Mouse (Mus musculus) lung, postnatal 0 days (tissue): ENCODE results near the gene Trmt5. TPM values are rescaled to one million over a fixed set of nuclear protein-coding genes. Genes with fewer than 3 reads are reported as not detected.

ENCODE experiments used
- ATAC-seq: fragments of 200-750 bp; cut with Nextera tagmentation; 2 replicates; pipeline ENCODE4 v1.8.0; 2017; ENCODE audit warnings: moderate library complexity
- DNase-seq: peaks from one replicate; pipeline ENCODE4 v3.0.0-alpha.2; 2016; ENCODE audit warnings: low spot score
- H3K27ac ChIP-seq: fragments of 300-500 bp; sonication (generic); 2 replicates; pipeline ENCODE4 v1.5.1; 2014; ENCODE audit warnings: antibody characterized with exemption, mild to moderate bottlenecking, low read length, mixed read lengths
- H3K27me3 ChIP-seq: fragments of 300-500 bp; sonication (generic); replicated peaks from 2 replicates; pipeline ENCODE4 v1.6.1; 2014; ENCODE audit warnings: low read length, mixed read lengths; ENCODE audit not compliant: insufficient read depth
- H3K36me3 ChIP-seq: fragments of 300-500 bp; sonication (generic); 2 replicates; pipeline ENCODE4 v1.6.1; 2014; ENCODE audit warnings: low read length, mixed read lengths; ENCODE audit not compliant: insufficient read depth
- H3K4me1 ChIP-seq: fragments of 300-500 bp; sonication (generic); 2 replicates; pipeline ENCODE4 v1.6.1; 2014; ENCODE audit warnings: antibody characterized with exemption, low read depth, low read length, mixed read lengths; ENCODE audit not compliant: insufficient read depth
- H3K4me2 ChIP-seq: fragments of 300-500 bp; sonication (generic); replicated peaks from 2 replicates; pipeline ENCODE4 v1.6.1; 2014; ENCODE audit warnings: low read depth, mild to moderate bottlenecking, low read length, moderate library complexity, mixed read lengths
- H3K4me3 ChIP-seq: fragments of 300-500 bp; sonication (generic); 2 replicates; pipeline ENCODE4 v1.5.1; 2014; ENCODE audit warnings: low read depth, low read length
- H3K9ac ChIP-seq: fragments of 300-500 bp; sonication (generic); replicated peaks from 2 replicates; pipeline ENCODE4 v1.6.1; 2014; ENCODE audit warnings: low read depth, mild to moderate bottlenecking
- H3K9me3 ChIP-seq: fragments of 300-500 bp; sonication (generic); 2 replicates; pipeline ENCODE4 v1.6.1; 2016; ENCODE audit warnings: low read length, mixed read lengths
- CTCF ChIP-seq: IDR thresholded peaks from 2 replicates; pipeline ENCODE4 v1.5.1; 2016; ENCODE audit warnings: antibody characterized with exemption, mild to moderate bottlenecking
- EP300 ChIP-seq: IDR thresholded peaks from 2 replicates; pipeline ENCODE4 v1.6.1; 2016; ENCODE audit warnings: antibody characterized with exemption, mild to moderate bottlenecking, control low read depth
- WGBS: fragments of 180-500 bp; shearing (Covaris S2); extraction: QIAGEN DNeasy Blood & Tissue Kit; methylation state at CpG from one replicate; pipeline ENCODE4 v1.1.7; 2014; 5-methylcytosine and 5-hydroxymethylcytosine counted together
- polyA plus RNA-seq: library from polyadenylated mRNA; unstranded; fragments of >200 nt; fragmentation: Nextera tagmentation; extraction: Ambion mirVana; gene quantifications from 2 replicates; pipeline ENCODE4 v1.2.1, GENCODE M21; 2015

Trmt5 gene
- polyA plus RNA-seq = 7.7 and 9.0 TPM in 2 replicates

GRCm38 (mm10) chr12:73286287-73287092 is at the start of gene Trmt5, which contains the start of gene Slc38a6:
Gene Trmt5 (minus strand): TSS chr12:73286710.
Gene Slc38a6 (plus strand): TSS chr12:73286779.
- Histone ChIP-seq H3K4me3 (peak within 1 kb of the TSS; percentile 59), H3K9me3 (no peaks in the 10 kb centered on the region), H3K9ac (peak within 1 kb of the TSS; percentile 64), H3K27ac (peak within 1 kb of the TSS; percentile 83), H3K4me1 (peaks cover 6% of the 10 kb centered on the region; the same call in 1 of the 2 replicates), H3K4me2 (peak within 1 kb of the TSS; percentile 90), H3K27me3 (no peaks in the 10 kb centered on the region), H3K36me3 (0 out of 2 replicates have a peak, but pooled peaks cover under 1% of the 10 kb centered on the region)
- TF ChIP-seq EP300 = peak; percentile 5; the same call in 1 of the 2 replicates
- peak; percentile 20 for TF ChIP-seq CTCF
- DNase-seq (peak; percentile 97), ATAC-seq (peak; percentile 95)
- WGBS = 2% methylated on average over 53 of the region's 53 CpGs

DNA sequence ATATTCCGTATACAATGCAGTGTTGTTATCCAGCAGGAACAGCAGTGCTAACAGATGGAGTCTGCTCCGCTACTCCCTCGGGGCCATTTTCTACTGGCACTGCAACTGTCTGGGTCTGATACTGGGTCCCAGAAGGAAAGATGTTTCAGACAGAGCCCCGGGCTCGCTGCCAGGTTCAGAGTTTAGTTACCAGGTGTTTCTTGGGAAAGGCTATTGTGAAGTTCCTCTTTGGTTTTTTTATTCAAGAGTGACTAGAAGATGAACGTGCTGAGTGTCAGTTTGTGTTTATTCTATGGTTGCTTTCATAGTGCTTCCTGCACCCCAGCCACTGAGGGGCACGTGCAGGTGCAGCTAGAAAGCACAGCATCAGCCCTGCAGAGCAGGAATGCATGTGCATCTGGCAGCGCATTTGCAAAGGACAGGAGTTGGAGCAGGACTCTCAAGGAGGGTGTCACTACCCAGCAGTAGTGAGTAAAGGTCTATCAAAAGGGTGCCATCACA is 47.6 kb upstream of the Trmt5 start:
- H3K4me1 ChIP-seq = no peaks in the 10 kb centered on the region
- TF ChIP-seq CTCF (no peak), EP300 (no peak)
- 42% methylated on average over 8 of the region's 8 CpGs for WGBS
- H3K4me2 ChIP-seq = no peak overlapping the region
- H3K9me3 ChIP-seq = no peaks in the 10 kb centered on the region
- ATAC-seq (no peak), DNase-seq (no peak)
- no peaks in the 10 kb centered on the region for H3K36me3 ChIP-seq
- no peak overlapping the region for H3K27ac ChIP-seq
- H3K9ac ChIP-seq = no peak overlapping the region
- H3K27me3 ChIP-seq = no peaks in the 10 kb centered on the region
- H3K4me3 ChIP-seq = no peak overlapping the region

GRCm38 (mm10) chr12:73332701-73333100 is 46.2 kb upstream of the Trmt5 start:
- Histone ChIP-seq H3K9ac (no peak overlapping the region), H3K27ac (no peak overlapping the region), H3K9me3 (no peaks in the 10 kb centered on the region), H3K36me3 (no peaks in the 10 kb centered on the region), H3K4me1 (no peaks in the 10 kb centered on the region), H3K27me3 (no peaks in the 10 kb centered on the region), H3K4me3 (no peak overlapping the region), H3K4me2 (no peak overlapping the region)
- WGBS = 88% methylated on average over 4 of the region's 4 CpGs
- ATAC-seq = no peak
- no peak for DNase-seq
- TF ChIP-seq CTCF (no peak), EP300 (no peak)

DNA sequence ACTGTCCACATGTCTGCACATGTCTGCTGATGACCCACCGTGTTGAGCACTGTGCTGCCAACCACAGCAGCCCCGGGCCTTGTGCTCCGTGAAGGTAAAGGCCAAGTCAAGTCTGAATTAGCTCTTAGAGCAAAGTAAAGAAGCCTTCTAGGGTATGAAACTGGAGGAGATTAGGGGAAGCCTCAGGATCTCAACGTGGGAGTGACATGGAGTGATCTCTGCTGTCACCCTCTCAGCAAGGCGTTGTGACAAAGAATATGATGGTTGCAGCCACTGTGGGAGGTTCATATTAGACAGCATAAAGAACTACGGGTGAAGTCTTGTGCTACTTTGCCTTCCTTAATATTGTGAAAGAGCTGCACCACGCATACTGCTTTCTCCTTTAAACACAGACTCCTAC is 43.7 kb upstream of the Trmt5 start:
- no peak overlapping the region for H3K4me2 ChIP-seq
- 73% methylated on average over 7 of the region's 7 CpGs for WGBS
- no peak overlapping the region for H3K27ac ChIP-seq
- ATAC-seq (no peak), DNase-seq (no peak)
- no peaks in the 10 kb centered on the region for H3K4me1 ChIP-seq
- no peaks in the 10 kb centered on the region for H3K36me3 ChIP-seq
- H3K27me3 ChIP-seq = no peaks in the 10 kb centered on the region
- no peaks in the 10 kb centered on the region for H3K9me3 ChIP-seq
- no peak for TF ChIP-seq CTCF
- no peak for TF ChIP-seq EP300
- H3K4me3 ChIP-seq = no peak overlapping the region
- H3K9ac ChIP-seq = no peak overlapping the region

DNA sequence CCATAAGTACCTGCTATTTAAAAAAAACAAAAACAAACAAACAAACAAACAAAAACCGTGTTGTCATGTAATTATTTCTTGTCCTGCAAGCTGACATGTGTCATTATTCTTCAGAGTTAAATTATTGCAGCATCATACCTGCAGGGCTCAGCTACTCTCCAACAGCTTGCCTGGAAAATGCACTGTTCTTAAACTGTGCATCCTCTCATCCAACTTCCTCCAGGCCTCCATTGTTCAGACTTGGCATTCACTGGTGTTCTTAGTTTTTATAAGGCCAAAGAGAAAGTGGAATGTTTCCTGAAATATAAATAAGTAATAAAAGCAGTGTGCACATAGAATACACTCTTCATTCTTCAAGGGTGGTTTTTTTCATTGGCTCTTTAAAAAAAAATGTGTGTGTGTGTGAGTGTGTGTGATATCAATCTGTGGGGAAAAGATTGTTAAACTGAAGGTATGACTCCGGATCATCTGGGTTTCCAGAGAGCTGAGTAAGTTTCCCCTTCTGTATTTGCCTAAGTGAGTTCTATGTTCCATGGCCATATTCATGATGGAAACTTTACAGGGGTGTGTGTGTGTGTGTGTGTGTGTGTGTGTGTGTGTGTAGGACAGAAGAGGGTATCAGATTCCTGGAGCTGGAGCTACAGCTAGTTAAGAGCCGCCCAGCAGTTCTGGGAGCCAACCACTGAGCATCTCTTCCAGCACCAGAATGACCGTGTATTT is 42.1 kb upstream of the Trmt5 start:
- ATAC-seq (no peak), DNase-seq (no peak)
- Histone ChIP-seq H3K36me3 (no peaks in the 10 kb centered on the region), H3K27ac (no peak overlapping the region), H3K9me3 (no peaks in the 10 kb centered on the region), H3K9ac (no peak overlapping the region), H3K4me1 (no peaks in the 10 kb centered on the region), H3K27me3 (no peaks in the 10 kb centered on the region), H3K4me2 (no peak overlapping the region), H3K4me3 (no peak overlapping the region)
- no peak for TF ChIP-seq CTCF
- no peak for TF ChIP-seq EP300
- 73% methylated on average over 4 of the region's 4 CpGs for WGBS

DNA sequence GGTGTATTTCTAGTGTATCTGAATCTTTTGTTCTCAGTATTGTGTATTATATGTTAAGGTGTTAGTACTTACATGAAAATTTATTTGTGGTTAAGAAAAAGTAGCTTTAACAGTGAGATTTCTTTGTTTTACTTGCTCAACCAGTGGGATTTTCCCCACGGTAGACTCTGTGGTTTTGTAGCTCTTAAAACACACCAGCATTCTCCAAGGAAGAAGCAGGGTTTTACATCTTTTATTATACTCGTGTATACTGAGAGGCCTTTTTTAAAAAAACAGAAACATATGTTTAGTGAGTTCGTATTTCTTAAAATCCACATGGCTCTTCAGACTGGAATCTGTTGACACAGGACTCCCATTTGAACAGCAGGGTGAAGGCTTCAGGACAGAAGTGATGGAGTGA is 40.9 kb upstream of the Trmt5 start:
- H3K36me3 ChIP-seq = no peaks in the 10 kb centered on the region
- H3K4me3 ChIP-seq = no peak overlapping the region
- H3K9ac ChIP-seq = no peak overlapping the region
- no peaks in the 10 kb centered on the region for H3K9me3 ChIP-seq
- WGBS = 72% methylated on average over 3 of the region's 3 CpGs
- H3K27ac ChIP-seq = no peak overlapping the region
- DNase-seq (no peak), ATAC-seq (no peak)
- H3K4me1 ChIP-seq = no peaks in the 10 kb centered on the region
- no peak overlapping the region for H3K4me2 ChIP-seq
- H3K27me3 ChIP-seq = no peaks in the 10 kb centered on the region
- TF ChIP-seq EP300 (no peak), CTCF (no peak)
